Mouse (Mus musculus) testis, adult 2 months (tissue): ENCODE results near the gene Arf4. TPM values are rescaled to one million over a fixed set of nuclear protein-coding genes. Genes with fewer than 3 reads are reported as not detected.
"Not testable (repeated sequence)": the region's sequence is repeated elsewhere in the genome, so short reads cannot be mapped to it uniquely, and the experiment has no call there.

Source experiments
- H3K27ac ChIP-seq: fragments of 200-500 bp; 2 replicates; pipeline ENCODE4 v1.5.1; 2012; ENCODE audit warnings: low read depth, low read length; ENCODE audit not compliant: control insufficient read depth, insufficient read depth
- H3K27me3 ChIP-seq: fragments of 200-500 bp; 2 replicates; pipeline ENCODE4 v1.6.1; 2012; ENCODE audit warnings: mild to moderate bottlenecking, low read length, moderate library complexity; ENCODE audit not compliant: control insufficient read depth, insufficient read depth
- H3K36me3 ChIP-seq: fragments of 200-500 bp; 2 replicates; pipeline ENCODE4 v1.6.1; 2012; ENCODE audit warnings: mild to moderate bottlenecking, low read length; ENCODE audit not compliant: control insufficient read depth, insufficient read depth
- H3K4me1 ChIP-seq: fragments of 200-500 bp; 2 replicates; pipeline ENCODE4 v1.6.1; 2012; ENCODE audit warnings: low read length; ENCODE audit not compliant: control insufficient read depth, insufficient read depth
- H3K4me3 ChIP-seq: fragments of 200-500 bp; 2 replicates; pipeline ENCODE4 v1.5.1; 2012; ENCODE audit warnings: low read depth, mild to moderate bottlenecking, low read length, moderate library complexity, mixed read lengths; ENCODE audit not compliant: control insufficient read depth
- CTCF ChIP-seq: fragments of 200-500 bp; IDR thresholded peaks from 2 replicates; pipeline ENCODE4 v1.5.1; 2012; ENCODE audit warnings: low read depth, mild to moderate bottlenecking, inconsistent platforms, low read length, moderate library complexity; ENCODE audit not compliant: control insufficient read depth, insufficient read depth, insufficient replicate concordance
- POLR2A ChIP-seq: fragments of 200-500 bp; IDR thresholded peaks from 2 replicates; pipeline ENCODE4 v1.6.1; 2012; ENCODE audit warnings: low read depth, mild to moderate bottlenecking, inconsistent platforms, low read length, moderate library complexity; ENCODE audit not compliant: control insufficient read depth
- polyA plus RNA-seq: library from polyadenylated mRNA; depleted of rRNA; stranded (reverse); fragments of >200 nt; gene quantifications from 2 replicates; pipeline ENCODE4 v1.2.3, GENCODE M21; 2012; rRNA removed

Arf4 gene
- polyA plus RNA-seq, 1 experiment, result 115 TPM

DNA sequence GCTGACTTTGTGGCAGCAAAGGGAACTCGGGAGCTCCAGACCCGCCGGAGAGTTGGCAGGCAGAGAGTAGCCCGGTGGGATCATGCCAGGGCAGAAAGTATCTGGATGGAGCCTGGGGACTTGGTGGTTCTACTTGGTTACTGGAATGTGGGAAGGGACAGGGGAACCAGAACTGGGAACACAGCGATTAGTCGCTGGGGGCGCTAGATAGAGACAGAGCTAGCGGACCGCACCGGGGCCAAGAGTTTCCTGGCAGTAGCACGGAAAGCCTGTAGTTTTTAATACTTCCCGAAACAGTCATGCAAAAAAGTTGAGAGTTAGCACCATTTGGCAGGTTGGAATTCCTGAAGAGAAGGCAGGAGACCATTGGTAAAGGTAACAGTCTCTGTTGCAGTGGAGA is 37.5 kb downstream of the Arf4 start:
- Histone ChIP-seq H3K27me3 (no peaks in the 10 kb centered on the region), H3K36me3 (no peaks in the 10 kb centered on the region), H3K4me1 (peaks cover 1% of the 10 kb centered on the region), H3K27ac (no peak overlapping the region), H3K4me3 (no peak overlapping the region)
- TF ChIP-seq CTCF (no peak), POLR2A (no peak)

DNA sequence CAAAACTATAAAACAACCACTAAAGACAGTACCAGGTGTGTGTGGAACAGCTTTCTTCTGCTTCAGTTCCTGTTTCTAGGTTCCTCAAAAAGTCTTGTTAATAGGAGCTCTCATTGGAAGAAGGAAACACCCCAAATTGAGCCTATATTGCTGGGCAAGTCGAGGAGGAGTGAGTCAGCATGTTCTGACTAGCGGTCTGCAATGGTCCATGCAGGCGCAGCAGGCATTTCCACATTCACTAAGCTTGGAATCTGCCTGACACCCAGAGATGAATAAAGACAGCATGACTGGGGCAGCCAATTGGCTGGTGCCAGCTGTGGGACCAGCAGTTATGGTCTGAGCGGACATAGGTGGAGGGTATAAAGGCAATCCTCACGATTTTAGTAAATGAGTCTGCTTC is 37.9 kb downstream of the Arf4 start:
- no peak overlapping the region for H3K27ac ChIP-seq
- no peaks in the 10 kb centered on the region for H3K27me3 ChIP-seq
- no peak for TF ChIP-seq POLR2A
- no peak for TF ChIP-seq CTCF
- no peak overlapping the region for H3K4me3 ChIP-seq
- H3K4me1 ChIP-seq, result no peaks in the 10 kb centered on the region; the same call in 1 of the 2 replicates
- no peaks in the 10 kb centered on the region for H3K36me3 ChIP-seq

DNA sequence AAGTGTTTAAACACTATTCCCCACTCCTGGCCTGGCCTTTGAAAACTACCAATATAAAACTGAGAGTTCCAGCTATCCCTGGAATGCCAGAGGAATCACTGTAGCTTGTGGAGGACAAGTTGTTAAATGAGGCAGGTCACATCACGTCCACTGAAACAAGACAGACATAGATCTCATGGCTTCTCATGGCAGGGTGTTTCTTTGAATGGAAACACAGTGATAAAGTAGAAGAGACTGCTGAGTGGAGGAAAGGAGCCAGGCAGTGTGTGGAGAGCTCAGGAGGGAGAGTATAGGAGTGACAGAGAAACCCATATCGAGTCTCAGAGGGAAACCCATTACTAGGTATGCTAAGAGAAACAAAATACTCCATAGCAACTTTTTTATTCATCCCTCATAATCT is 52.9 kb downstream of the Arf4 start:
- no peak for TF ChIP-seq CTCF
- TF ChIP-seq POLR2A, result no peak

DNA sequence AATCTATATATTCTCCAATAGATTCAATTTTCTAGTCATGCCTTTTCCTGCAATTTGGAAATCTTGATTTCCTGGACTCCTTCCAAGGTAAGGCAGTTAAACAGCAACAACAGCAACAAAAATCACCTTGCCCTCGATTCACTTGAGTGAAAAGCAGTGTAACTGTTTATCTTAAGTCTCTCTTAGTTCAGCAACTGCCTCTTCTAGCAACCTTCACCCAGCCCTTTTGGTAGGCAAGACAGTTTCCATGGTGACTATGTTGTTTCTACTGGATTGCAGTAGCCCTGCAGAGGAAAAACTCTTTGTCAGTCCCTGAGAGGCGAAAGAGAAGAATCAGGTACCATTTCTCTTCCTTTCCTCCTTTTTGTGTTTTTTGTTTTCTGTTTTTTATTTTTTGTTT is 53.5 kb downstream of the Arf4 start:
- H3K27me3 ChIP-seq, result no peaks in the 10 kb centered on the region
- no peaks in the 10 kb centered on the region for H3K36me3 ChIP-seq
- no peak overlapping the region for H3K4me3 ChIP-seq
- no peak overlapping the region for H3K27ac ChIP-seq
- TF ChIP-seq POLR2A, result no peak
- no peak for TF ChIP-seq CTCF
- H3K4me1 ChIP-seq, result no peaks in the 10 kb centered on the region

More for the DNA sequence above, 52.9 kb downstream of the Arf4 start:
- no peaks in the 10 kb centered on the region for H3K4me1 ChIP-seq
- H3K36me3 ChIP-seq, result no peaks in the 10 kb centered on the region
- no peaks in the 10 kb centered on the region for H3K27me3 ChIP-seq
- H3K27ac ChIP-seq, result no peak overlapping the region
- no peak overlapping the region for H3K4me3 ChIP-seq

DNA sequence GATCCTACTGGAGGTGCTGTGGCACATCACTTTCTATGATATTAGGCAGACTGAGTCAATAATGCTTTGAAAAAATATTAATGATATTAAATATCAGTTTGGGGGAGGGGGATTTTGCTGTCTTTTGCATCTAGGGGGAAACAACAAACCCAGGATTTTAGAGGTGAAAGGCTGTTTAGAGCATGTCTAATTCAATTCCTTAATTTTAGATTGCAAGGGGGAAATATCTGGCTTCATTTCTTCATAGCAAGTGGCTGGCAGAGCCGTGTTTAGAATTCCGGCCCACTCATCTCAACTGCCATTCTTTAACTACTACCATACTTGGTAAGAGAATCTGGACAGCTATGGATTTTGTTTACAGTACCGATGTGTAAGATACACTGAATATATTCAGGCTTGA is 55.1 kb downstream of the Arf4 start, which contains the start of gene Dnah12:
Gene Dnah12, plus strand, starts transcription at position 301 of the 400 bp plus-strand sequence.
- no peak for TF ChIP-seq CTCF
- no peak for TF ChIP-seq POLR2A
- H3K36me3 ChIP-seq, result no peaks in the 10 kb centered on the region

DNA sequence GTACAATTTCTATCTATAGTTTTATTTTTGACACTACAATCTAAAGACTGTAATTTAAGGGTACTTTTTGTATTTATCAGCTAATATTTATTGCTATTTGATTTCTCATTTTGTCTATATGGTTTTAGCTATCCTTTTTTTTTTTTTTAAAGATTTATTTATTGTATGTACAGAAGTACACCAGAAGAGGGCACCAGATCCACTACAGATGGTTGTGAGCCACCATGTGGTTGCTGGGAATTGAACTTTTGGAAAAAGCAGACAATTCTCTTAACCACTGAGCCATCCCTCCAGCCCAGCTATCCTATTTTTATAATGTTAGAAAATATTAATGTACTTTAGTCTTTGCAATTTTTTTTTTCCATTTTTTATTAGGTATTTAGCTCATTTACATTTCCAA is 60.0 kb downstream of the Arf4 start:
- no peak overlapping the region for H3K4me3 ChIP-seq
- no peaks in the 10 kb centered on the region for H3K27me3 ChIP-seq
- TF ChIP-seq POLR2A, result no peak
- no peaks in the 10 kb centered on the region for H3K4me1 ChIP-seq
- H3K27ac ChIP-seq, result no peak overlapping the region
- H3K36me3 ChIP-seq, result no peaks in the 10 kb centered on the region

More for the DNA sequence above, 55.1 kb downstream of the Arf4 start, which contains the start of gene Dnah12:
- Histone ChIP-seq H3K27ac (peak within 1 kb of the TSS; percentile 76), H3K4me1 (no peaks in the 10 kb centered on the region), H3K4me3 (peak within 1 kb of the TSS; percentile 79; the same call in 1 of the 2 replicates), H3K27me3 (no peaks in the 10 kb centered on the region)

DNA sequence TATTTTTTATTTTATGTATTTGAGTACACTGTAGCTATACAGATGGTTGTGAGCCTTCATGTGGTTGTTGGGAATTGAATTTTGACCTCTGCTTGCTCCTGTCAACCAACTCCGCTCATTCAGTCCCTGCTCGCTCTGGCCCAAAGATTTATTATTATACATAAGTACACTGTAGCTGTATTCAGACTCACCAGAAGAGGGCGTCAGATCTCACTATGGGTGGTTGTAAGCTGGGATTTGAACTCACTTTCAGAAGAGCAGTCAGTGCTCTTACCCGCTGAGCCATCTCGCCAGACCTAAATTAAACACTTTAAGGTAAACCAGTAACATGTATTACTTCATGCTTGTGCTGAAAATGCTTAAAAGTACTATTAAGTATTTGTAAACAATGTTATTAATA is 67.4 kb downstream of the Arf4 start:
- H3K36me3 ChIP-seq, H3K27me3 ChIP-seq, H3K4me1 ChIP-seq, H3K4me3 ChIP-seq, H3K27ac ChIP-seq: not testable (repeated sequence)

Other genes starting within 250 kb of the Arf4 start
- 18.2 and 21.9 TPM in 2 replicates for gene Slmap, start 103.1 kb upstream of the Arf4 start, polyA plus RNA-seq
- 3.0 and 3.7 TPM in 2 replicates for gene Dennd6a, start 64.2 kb upstream of the Arf4 start, polyA plus RNA-seq
- gene Pde12, start 31.8 kb downstream of the Arf4 start, polyA plus RNA-seq, result 2.0 and 2.3 TPM in 2 replicates
- 6.0 and 7.4 TPM in 2 replicates for gene Dnah12, start 55.2 kb downstream of the Arf4 start, polyA plus RNA-seq